Mouse (Mus musculus) ovary, adult 10 weeks (tissue): ENCODE data around the gene Zfp120. TPM values are rescaled to one million over a fixed set of nuclear protein-coding genes. Genes with fewer than 3 reads are reported as not detected.

ENCODE experiments used
- polyA plus RNA-seq: library from polyadenylated mRNA; stranded (reverse); fragments of 350-450 nt; fragmentation: Illumina TruSeq; extraction: RNeasy Lipid Tissue Mini Kit (QIAGEN cat#74804); gene quantifications from one replicate; pipeline ENCODE4 v1.2.3, GENCODE M21; 2014

Gene Zfp120
- polyA plus RNA-seq, result 60.2 TPM

DNA sequence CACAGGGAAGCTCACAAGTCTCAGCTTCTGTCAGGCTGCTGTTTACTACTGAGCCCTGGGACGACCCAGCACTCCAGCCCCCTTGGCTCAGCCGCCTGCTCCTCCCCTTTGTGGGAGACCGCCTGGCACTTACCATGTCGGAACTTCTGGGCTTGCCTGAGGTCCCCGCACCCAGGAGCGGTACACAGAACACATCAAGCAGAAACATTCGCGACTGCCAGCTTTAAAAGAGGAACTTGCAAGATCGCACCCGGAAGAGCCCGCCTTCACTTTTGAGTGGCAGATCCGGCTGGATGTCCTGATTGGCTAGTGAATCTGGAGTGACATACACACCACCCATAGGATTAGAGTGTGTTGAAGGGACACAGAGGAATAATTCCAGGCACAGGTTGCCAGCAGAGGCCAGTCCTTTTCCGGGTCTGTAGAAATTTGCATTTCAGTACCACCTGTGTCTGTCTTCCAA lies at the start of gene Zfp120:
Zfp120 (minus strand) TSS at position 274 of the 463 bp plus-strand sequence.

DNA sequence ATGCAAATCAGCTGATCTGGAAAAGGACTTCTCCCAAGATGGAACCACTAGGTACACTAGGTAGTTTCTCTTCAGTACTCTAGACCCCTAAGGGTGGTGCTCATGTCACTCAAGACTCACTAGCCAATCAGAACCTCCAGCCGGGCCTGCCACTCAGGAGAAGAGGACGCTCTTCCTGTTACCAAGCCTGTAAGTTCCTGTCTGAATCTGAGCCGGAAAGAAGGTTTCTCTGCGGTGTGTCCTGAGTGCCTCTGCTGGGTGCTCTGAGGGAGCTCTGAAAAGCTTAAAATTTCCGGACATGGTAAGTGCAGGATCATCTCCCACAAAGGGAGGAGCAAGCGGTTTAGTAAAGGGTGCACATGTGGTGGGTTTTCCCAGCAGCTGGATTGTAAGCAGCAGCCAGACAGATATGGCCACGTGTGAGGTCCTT lies 45.1 kb upstream of the Zfp120 start, which contains the start of gene Gm14139:
Gm14139 (plus strand) TSS at position 186 of the 430 bp plus-strand sequence.

DNA sequence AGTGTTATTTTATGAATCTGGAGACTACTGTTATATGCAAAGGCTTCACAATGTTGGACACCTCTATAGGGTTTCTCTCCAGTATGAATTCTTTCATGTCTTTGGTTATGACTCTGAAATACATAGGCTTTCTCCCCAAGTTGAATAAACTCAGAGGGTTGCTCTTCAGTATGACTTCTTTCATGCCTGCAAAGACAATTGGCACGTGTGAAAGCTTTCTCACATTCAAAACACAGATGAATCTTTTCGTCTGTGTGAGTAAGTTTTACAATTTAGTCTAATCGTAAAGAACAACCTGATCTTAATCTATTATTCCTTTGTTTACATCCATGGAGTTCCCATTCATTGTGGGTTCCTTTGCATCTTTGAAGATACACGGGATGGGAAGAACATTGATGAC lies 43.1 kb upstream of the Zfp120 start, which contains the start of gene Gm10770:
Gm10770 (minus strand) TSS at position 101 of the 400 bp plus-strand sequence.

Other genes with a start within 250 kb of the Zfp120 start
- not detected for gene Gm10770, start 43.0 kb upstream of the Zfp120 start, polyA plus RNA-seq
- gene Gm14139, start 45.0 kb upstream of the Zfp120 start, polyA plus RNA-seq, result 4.6 TPM
- gene Zfp937, start 81.4 kb upstream of the Zfp120 start, polyA plus RNA-seq, result 43.4 TPM
- 48.5 TPM for gene Gm21994, start 118.9 kb upstream of the Zfp120 start, polyA plus RNA-seq
- gene Gm14124, start 120.8 kb upstream of the Zfp120 start, polyA plus RNA-seq, result 1.1 TPM
- gene Gm10130, start 187.0 kb upstream of the Zfp120 start, polyA plus RNA-seq, result 4.6 TPM
- gene 3300002I08Rik, start 226.1 kb upstream of the Zfp120 start, polyA plus RNA-seq, result 20.9 TPM